Mouse (Mus musculus): ENCODE measurements at regions not wholly inside any gene's neighbourhood (a gene's known extent, or its start where the extent isn't known, plus 50 kb on each side); places are given as distances from the start of the nearest gene placed in this dataset.

GRCm38 (mm10) chr16:85678228-85678627 is 124.7 kb downstream of the Adamts1 start:
- TF ChIP-seq CTCF (IDR thresholded peaks at IDR 0.05; ENCODE audit: low read depth), result peak; percentile 56
- TF ChIP-seq EP300 (IDR thresholded peaks at IDR 0.05; ENCODE audit: low read depth), result no peak
